Mouse (Mus musculus): ENCODE data around the gene Gm5460.

Gm5460 gene

DNA sequence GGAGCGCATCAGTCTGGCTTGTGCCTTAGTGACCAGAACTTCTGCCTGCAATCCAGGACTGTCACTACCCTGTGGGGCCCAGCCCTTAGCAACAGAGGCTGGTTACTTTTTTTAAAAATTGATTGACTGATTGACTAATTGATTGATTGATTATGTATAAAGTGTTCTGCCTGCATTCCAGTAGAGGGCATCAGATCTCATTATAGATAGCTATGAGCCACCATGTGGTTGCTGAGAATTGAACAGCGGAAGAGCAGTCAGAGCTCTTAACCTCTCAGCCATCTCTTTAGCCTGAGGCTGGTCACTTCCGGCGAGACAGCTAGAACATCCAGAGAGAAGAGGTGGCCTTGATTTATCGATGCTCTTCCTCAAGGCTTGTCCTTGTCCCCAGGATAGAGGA, 60.7 kb downstream of the Gm5460 start:
- no peak for DNase-seq (ENCODE audit: low read depth)

DNA sequence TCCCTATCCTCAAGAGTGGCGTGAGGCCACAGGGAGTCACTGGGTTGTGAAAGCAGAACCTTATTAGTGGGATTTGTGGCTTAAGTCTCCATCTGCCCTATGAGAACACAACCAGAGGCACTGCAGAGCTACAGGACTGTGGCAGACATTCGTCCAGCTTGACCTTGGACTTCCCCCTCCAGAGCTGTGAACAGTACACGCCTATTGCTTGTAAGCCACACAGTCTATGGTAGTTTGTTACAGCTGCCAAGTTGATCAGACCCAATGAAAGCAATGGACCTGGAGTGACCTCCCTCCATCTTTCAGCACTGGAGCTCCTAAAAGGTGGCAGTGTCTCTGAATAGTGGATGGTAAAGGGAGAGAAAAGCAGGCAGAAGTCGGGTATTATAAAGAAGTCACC, 61.7 kb downstream of the Gm5460 start:
- no peak for DNase-seq (ENCODE audit: low read depth)

DNA sequence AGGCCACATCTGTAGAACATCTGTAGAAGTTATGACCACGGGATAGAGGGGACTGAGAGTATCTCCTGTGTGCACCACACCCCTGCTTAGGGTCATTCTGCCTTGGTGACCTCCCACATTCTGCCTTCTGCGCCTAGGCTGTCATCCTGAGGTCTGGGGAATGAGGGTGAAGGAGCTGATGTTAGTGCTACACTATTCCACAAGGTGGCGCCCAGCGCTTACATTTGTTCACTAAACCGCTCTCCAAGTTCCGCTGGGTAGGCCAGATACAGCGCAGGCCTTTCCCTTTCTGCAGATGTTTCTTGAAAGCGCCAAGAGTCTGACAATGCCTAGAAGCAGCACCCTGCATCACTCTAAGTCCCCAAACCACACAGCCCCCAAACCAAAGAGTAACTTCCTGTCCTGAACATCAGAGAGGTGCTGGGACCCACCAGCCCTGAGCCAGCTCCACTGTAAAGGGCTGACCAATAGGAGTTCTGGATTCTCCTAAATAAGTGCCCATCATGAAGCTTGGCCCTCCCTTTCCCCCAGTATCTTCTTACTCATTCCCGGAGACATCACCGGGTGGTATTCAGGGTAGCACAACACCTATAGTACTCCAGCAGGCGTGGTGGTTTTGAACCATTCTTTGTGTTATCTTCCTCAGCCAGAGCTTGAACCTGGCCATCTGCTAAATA, 63.9 kb downstream of the Gm5460 start:
- DNase-seq (ENCODE audit: low read depth), result peak; percentile 66

DNA sequence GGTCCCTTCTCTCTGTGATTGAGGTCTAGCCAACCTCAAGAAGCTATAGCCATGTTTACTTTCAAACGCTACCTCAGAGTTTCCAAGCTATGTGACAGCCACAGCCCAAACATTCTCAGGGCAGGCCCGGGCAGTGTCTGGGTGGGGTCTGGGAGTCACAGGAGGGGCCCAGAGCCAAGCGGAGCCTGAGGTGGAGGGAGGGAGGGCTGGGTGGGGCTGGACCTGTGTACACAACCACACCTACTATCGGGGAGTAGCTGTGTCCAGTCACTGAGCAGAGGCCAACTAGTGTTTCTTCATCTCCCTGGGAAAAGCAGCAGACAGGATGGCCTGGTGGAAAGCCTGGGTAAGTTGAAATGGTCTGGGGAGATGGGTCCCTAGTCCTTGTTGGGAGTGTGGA, 69.2 kb downstream of the Gm5460 start, which contains the start of gene Anxa8:
Gene Anxa8, plus strand, starts transcription at position 251 of the 400 bp plus-strand sequence.
- no peak for DNase-seq (ENCODE audit: low read depth)

GRCm38 (mm10) chr14:34086806-34087205, 70.2 kb downstream of the Gm5460 start:
- DNase-seq (ENCODE audit: low read depth), result no peak

DNA sequence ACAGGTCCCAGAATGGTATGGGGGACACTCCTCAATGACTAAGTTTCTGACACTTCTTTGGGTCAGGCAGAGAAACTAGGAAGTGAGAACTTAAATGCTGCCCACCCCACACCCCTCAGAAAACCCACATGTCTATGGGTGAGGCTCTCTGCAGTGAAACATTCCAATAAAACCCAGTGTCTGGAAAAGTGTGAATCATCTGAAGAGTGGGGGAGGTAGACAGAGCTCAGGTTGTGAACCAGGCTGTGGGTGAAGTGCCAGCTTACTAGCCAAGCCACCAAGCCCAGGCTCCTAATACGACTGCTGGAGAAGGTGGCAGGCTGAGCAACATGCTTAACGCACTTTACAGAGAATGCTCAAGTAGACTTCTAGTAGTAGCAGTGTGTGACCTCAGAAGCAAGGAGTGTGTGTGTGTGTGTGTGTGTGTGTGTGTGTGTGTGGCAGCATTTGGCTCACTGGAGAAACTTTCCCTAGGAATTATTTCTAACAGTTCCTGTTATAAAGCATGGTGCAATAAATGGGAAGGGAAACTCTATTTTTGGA, 71.4 kb downstream of the Gm5460 start:
- no peak for DNase-seq (ENCODE audit: low read depth)

GRCm38 (mm10) chr14:34089796-34090195, 73.2 kb downstream of the Gm5460 start:
- DNase-seq (ENCODE audit: low read depth), result no peak

DNA sequence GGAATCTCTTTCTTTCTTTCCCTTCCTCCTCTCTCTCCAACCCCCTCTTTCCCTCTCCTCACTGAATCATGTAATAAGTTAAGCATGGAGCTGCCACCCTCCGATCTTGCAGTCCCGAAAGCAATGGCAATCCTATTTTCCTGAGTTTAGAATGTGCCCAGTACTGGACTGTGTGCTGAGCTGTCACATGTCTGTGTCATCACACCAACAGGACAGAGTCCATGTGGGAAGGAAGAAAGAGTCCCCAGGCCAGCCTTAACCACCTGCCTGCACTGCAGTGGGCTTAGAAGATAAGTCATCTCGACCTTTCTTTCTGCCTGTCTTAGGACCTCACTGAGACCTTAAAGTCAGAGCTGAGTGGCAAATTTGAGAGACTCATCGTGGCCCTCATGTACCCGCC, 74.9 kb downstream of the Gm5460 start:
- DNase-seq (ENCODE audit: low read depth), result no peak

DNA sequence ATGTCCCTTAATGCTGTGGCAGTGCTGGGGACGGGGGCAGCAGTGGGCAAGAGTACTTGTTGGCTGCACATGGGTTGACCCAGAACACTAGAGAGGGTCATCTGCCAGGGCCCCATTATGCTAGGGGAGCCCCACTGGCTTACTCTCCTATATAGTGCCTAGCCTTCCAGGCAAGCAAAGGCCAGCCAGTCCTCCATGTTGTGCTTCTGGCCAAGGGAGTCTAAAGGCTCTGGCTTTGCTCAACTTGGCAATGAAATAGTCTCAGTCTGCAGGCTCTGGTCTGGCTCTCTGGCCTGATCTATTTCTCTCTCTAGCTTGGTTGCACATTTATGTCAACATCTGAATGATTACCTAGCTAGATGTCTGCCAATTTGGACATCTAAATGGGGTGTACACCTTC, 76.3 kb downstream of the Gm5460 start:
- DNase-seq (ENCODE audit: low read depth), result no peak

- no peak for DNase-seq (ENCODE audit: low read depth)
Measured at GRCm38 (mm10) chr14:34096161-34096560, 79.6 kb downstream of the Gm5460 start.
